9 mouse cellular contexts compared by ENCODE assay signal in the genomic region with DNA sequence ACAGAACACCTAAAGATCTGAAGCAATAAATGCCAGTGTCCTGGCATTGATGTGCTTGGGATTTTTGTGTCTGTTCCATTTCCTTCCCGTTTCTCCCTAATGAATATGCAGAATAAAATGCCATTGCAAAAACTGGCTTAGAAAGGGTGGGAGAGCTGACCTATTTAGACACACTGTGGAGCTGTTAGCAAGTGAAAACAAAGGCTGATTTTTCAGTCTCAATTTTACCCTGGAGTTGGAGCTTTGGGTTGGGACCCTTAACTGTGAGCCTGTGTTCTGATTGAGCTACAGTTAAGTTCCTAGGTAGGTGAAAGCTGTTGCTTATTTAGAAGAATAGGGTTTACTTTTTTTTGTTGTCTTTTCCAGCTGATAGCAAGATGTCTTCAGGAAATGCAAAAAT. TPM values are rescaled to one million over a fixed set of nuclear protein-coding genes. Genes with fewer than 3 reads are reported as not detected.
DNase-seq lines count a peak whose midpoint lies in the region; ATAC-seq and TF ChIP-seq lines count a peak whose summit lies in the region.
"Had no signal": no experiment of that assay in that cellular context is flagged by ENCODE, and none has a peak within 500 bp of the region (broad histone marks: within the 10 kb centered on the region; RNA-seq: fewer than 3 reads in every experiment).

No protein-coding gene starts in this region.

- no peak for TF ChIP-seq CTCF in bone marrow macrophage, adult 2 months (IDR thresholded peaks at IDR 0.05; ENCODE audit: low read depth, low read length)
- no peak for TF ChIP-seq CTCF in thymus, adult 2 months (IDR thresholded peaks at IDR 0.05; ENCODE audit: borderline replicate concordance, control insufficient read depth, extremely low read depth, insufficient read depth, low read length, poor library complexity)

- H3K36me3 ChIP-seq in heart, embryonic 15.5 days: peaks cover 38% of the 10 kb centered on the region
- peaks cover 12% of the 10 kb centered on the region; the same call in 1 of the 2 replicates for H3K36me3 ChIP-seq in hindbrain, embryonic 15.5 days
- H3K36me3 ChIP-seq in midbrain, embryonic 14.5 days (ENCODE audit: control insufficient read depth, insufficient read depth, low read length): peaks cover 6% of the 10 kb centered on the region; the same call in 1 of the 2 replicates
- H3K36me3 ChIP-seq in thymus, adult 2 months (ENCODE audit: control insufficient read depth, insufficient read depth, low read length): peaks cover 27% of the 10 kb centered on the region

- no peak for ATAC-seq in heart, embryonic 15.5 days (replicated peaks; ENCODE audit: insufficient number of reproducible peaks, insufficient read depth, low FRiP score, low read depth)
- no peak for ATAC-seq in hindbrain, embryonic 15.5 days (ENCODE audit: low FRiP score, low read depth)
- ATAC-seq in midbrain, embryonic 14.5 days (ENCODE audit: low FRiP score, low TSS enrichment): no peak

- 32% methylated on average over 1 of the region's 1 CpGs for WGBS in heart, embryonic 15.5 days
- 17% methylated on average over 1 of the region's 1 CpGs for WGBS in hindbrain, embryonic 15.5 days
- 10% methylated on average over 1 of the region's 1 CpGs for WGBS in midbrain, embryonic 14.5 days
- WGBS in thymus, adult 2 months: 45% methylated on average over 1 of the region's 1 CpGs

- DNase-seq in heart, postnatal 4 days: no peak
- no peak for DNase-seq in midbrain, embryonic 14.5 days
- DNase-seq in thymus, adult 2 months: no peak
- DNase-seq in right cerebral cortex, postnatal 36 days (ENCODE audit: low spot score in 2 of 2): no peak
- no peak for DNase-seq in spleen, adult 12 weeks (ENCODE audit: low spot score)
- DNase-seq: thymus, postnatal 36 days had no signal

- peaks cover 22% of the 10 kb centered on the region for H3K4me1 ChIP-seq in heart, embryonic 15.5 days (replicated peaks)
- peaks cover 37% of the 10 kb centered on the region for H3K4me1 ChIP-seq in bone marrow macrophage, adult 2 months (ENCODE audit: control insufficient read depth, insufficient read depth, low read length)
- peaks cover 21% of the 10 kb centered on the region for H3K4me1 ChIP-seq in hindbrain, embryonic 15.5 days (replicated peaks)
- H3K4me1 ChIP-seq in midbrain, embryonic 14.5 days (ENCODE audit: control insufficient read depth, insufficient read depth, low read length): peaks cover 18% of the 10 kb centered on the region
- H3K4me1 ChIP-seq in thymus, adult 2 months (replicated peaks; ENCODE audit: control insufficient read depth, insufficient read depth, low read length): 0 out of 2 replicates have a peak, but pooled peaks cover 3% of the 10 kb centered on the region

- peak overlapping the region; percentile 86 for H3K4me3 ChIP-seq in heart, embryonic 15.5 days
- peak overlapping the region; percentile 78 for H3K4me3 ChIP-seq in bone marrow macrophage, adult 2 months (ENCODE audit: insufficient read depth, low read length)
- peak overlapping the region; percentile 62 for H3K4me3 ChIP-seq in hindbrain, embryonic 15.5 days
- H3K4me3 ChIP-seq in midbrain, embryonic 14.5 days (replicated peaks; ENCODE audit: low read depth, low read length): peak overlapping the region; percentile 60; the same call in 1 of the 2 replicates
- H3K4me3 ChIP-seq in thymus, adult 2 months (ENCODE audit: control insufficient read depth, insufficient read depth, low read length): no peak overlapping the region

- no peak for TF ChIP-seq POLR2A in bone marrow macrophage, adult 2 months (IDR thresholded peaks at IDR 0.05; ENCODE audit: borderline replicate concordance, low read depth, low read length)
- TF ChIP-seq POLR2A in thymus, adult 2 months (IDR thresholded peaks at IDR 0.05; ENCODE audit: control insufficient read depth, extremely low read depth, insufficient read depth, low read length, poor library complexity): no peak

- H3K27ac ChIP-seq in heart, embryonic 15.5 days: no peak overlapping the region
- H3K27ac ChIP-seq in bone marrow macrophage, adult 2 months (ENCODE audit: insufficient read depth, low read depth, low read length): peak overlapping the region; percentile 82
- H3K27ac ChIP-seq in hindbrain, embryonic 15.5 days (replicated peaks): no peak overlapping the region
- H3K27ac ChIP-seq in midbrain, embryonic 14.5 days (replicated peaks; ENCODE audit: low read depth, low read length): no peak overlapping the region
- no peak overlapping the region for H3K27ac ChIP-seq in thymus, adult 2 months (ENCODE audit: control insufficient read depth, insufficient read depth, low read length)

- peak overlapping the region; percentile 90 for H3K9ac ChIP-seq in heart, embryonic 15.5 days
- H3K9ac ChIP-seq in hindbrain, embryonic 15.5 days: no peak overlapping the region
- H3K9ac ChIP-seq in midbrain, embryonic 14.5 days (replicated peaks; ENCODE audit: low read length): no peak overlapping the region

- H3K27me3 ChIP-seq in heart, embryonic 15.5 days: no peaks in the 10 kb centered on the region
- H3K27me3 ChIP-seq in hindbrain, embryonic 15.5 days: no peaks in the 10 kb centered on the region
- no peaks in the 10 kb centered on the region for H3K27me3 ChIP-seq in midbrain, embryonic 14.5 days (ENCODE audit: control insufficient read depth, insufficient read depth, low read length)
- H3K27me3 ChIP-seq in thymus, adult 2 months (ENCODE audit: control insufficient read depth, insufficient read depth, low read length): no peaks in the 10 kb centered on the region

- no peaks in the 10 kb centered on the region for H3K9me3 ChIP-seq in heart, embryonic 15.5 days (replicated peaks)
- H3K9me3 ChIP-seq in hindbrain, embryonic 15.5 days: no peaks in the 10 kb centered on the region
- H3K9me3 ChIP-seq in midbrain, embryonic 14.5 days (ENCODE audit: control insufficient read depth, low read length): no peaks in the 10 kb centered on the region

- peak overlapping the region; percentile 76 for H3K4me2 ChIP-seq in heart, embryonic 15.5 days
- peak overlapping the region; percentile 80 for H3K4me2 ChIP-seq in hindbrain, embryonic 15.5 days
- peak overlapping the region; percentile 73 for H3K4me2 ChIP-seq in midbrain, embryonic 14.5 days (ENCODE audit: low read length)

RNA-seq across cellular contexts. Expression of gene Prdx1, which starts 1.7 kb away (rescaled TPM):
- polyA plus RNA-seq in heart, embryonic 15.5 days (2015; fragmentation: Nextera tagmentation; extraction: Ambion mirVana): 850 and 967 TPM in 2 replicates
- 100 to 1,000 TPM; 393 to 438 TPM for total RNA-seq in heart, postnatal 4 days (2021)
- polyA plus RNA-seq in bone marrow macrophage, adult 2 months (2012; ENCODE audit: insufficient read depth, insufficient read length, missing spikeins): 2,298 and 2,420 TPM in 2 replicates
- 446 and 514 TPM in 2 replicates for polyA plus RNA-seq in hindbrain, embryonic 15.5 days (2015; fragmentation: Nextera tagmentation; extraction: Ambion mirVana)
- polyA plus RNA-seq in midbrain, embryonic 14.5 days (2014; fragmentation: Nextera tagmentation; extraction: Ambion mirVana): 378 and 430 TPM in 2 replicates
- polyA plus RNA-seq in thymus, adult 2 months (2012; rRNA removed): 61.8 and 99.5 TPM in 2 replicates

RNA-seq across cellular contexts. Expression of gene Mmachc, which starts 21.2 kb away (rescaled TPM):
- 33.9 and 34.1 TPM in 2 replicates for polyA plus RNA-seq in heart, embryonic 15.5 days (2015; fragmentation: Nextera tagmentation; extraction: Ambion mirVana)
- 10 to 100 TPM; 26.5 to 32.4 TPM for total RNA-seq in heart, postnatal 4 days (2021)
- 3.6 and 4.5 TPM in 2 replicates for polyA plus RNA-seq in bone marrow macrophage, adult 2 months (2012; ENCODE audit: insufficient read depth, insufficient read length, missing spikeins)
- polyA plus RNA-seq in hindbrain, embryonic 15.5 days (2015; fragmentation: Nextera tagmentation; extraction: Ambion mirVana): 23.0 and 23.2 TPM in 2 replicates
- 16.3 and 20.6 TPM in 2 replicates for polyA plus RNA-seq in midbrain, embryonic 14.5 days (2014; fragmentation: Nextera tagmentation; extraction: Ambion mirVana)
- 10.5 and 10.8 TPM in 2 replicates for polyA plus RNA-seq in thymus, adult 2 months (2012; rRNA removed)

RNA-seq across cellular contexts. Expression of gene Ccdc163, which starts 21.3 kb away (rescaled TPM):
- 13.2 and 18.0 TPM in 2 replicates for polyA plus RNA-seq in heart, embryonic 15.5 days (2015; fragmentation: Nextera tagmentation; extraction: Ambion mirVana)
- 10 to 100 TPM; 10.2 to 10.5 TPM for total RNA-seq in heart, postnatal 4 days (2021)
- polyA plus RNA-seq in bone marrow macrophage, adult 2 months (2012; ENCODE audit: insufficient read depth, insufficient read length, missing spikeins): 54.8 and 71.5 TPM in 2 replicates
- 12.6 and 13.6 TPM in 2 replicates for polyA plus RNA-seq in hindbrain, embryonic 15.5 days (2015; fragmentation: Nextera tagmentation; extraction: Ambion mirVana)
- polyA plus RNA-seq in midbrain, embryonic 14.5 days (2014; fragmentation: Nextera tagmentation; extraction: Ambion mirVana): 11.4 and 13.1 TPM in 2 replicates
- polyA plus RNA-seq in thymus, adult 2 months (2012; rRNA removed): 46.0 and 48.2 TPM in 2 replicates

RNA-seq across cellular contexts. Expression of gene Tesk2, which starts 33.7 kb away (rescaled TPM):
- 3.0 and 3.1 TPM in 2 replicates for polyA plus RNA-seq in heart, embryonic 15.5 days (2015; fragmentation: Nextera tagmentation; extraction: Ambion mirVana)
- total RNA-seq in heart, postnatal 4 days (2021): 1 to 10 TPM; 1.9 to 2.1 TPM
- polyA plus RNA-seq in bone marrow macrophage, adult 2 months (2012; ENCODE audit: insufficient read depth, insufficient read length, missing spikeins): 13.2 and 15.2 TPM in 2 replicates
- 2.6 and 3.3 TPM in 2 replicates for polyA plus RNA-seq in hindbrain, embryonic 15.5 days (2015; fragmentation: Nextera tagmentation; extraction: Ambion mirVana)
- polyA plus RNA-seq in midbrain, embryonic 14.5 days (2014; fragmentation: Nextera tagmentation; extraction: Ambion mirVana): 1.9 and 3.2 TPM in 2 replicates
- 4.4 and 5.0 TPM in 2 replicates for polyA plus RNA-seq in thymus, adult 2 months (2012; rRNA removed)

RNA-seq across cellular contexts. Expression of gene Akr1a1, which starts 35.6 kb away (rescaled TPM):
- polyA plus RNA-seq in heart, embryonic 15.5 days (2015; fragmentation: Nextera tagmentation; extraction: Ambion mirVana): 501 and 616 TPM in 2 replicates
- total RNA-seq in heart, postnatal 4 days (2021): 100 to 1,000 TPM; 438 to 466 TPM
- polyA plus RNA-seq in bone marrow macrophage, adult 2 months (2012; ENCODE audit: insufficient read depth, insufficient read length, missing spikeins): 1,749 and 1,754 TPM in 2 replicates
- 704 and 712 TPM in 2 replicates for polyA plus RNA-seq in hindbrain, embryonic 15.5 days (2015; fragmentation: Nextera tagmentation; extraction: Ambion mirVana)
- polyA plus RNA-seq in midbrain, embryonic 14.5 days (2014; fragmentation: Nextera tagmentation; extraction: Ambion mirVana): 638 and 660 TPM in 2 replicates
- polyA plus RNA-seq in thymus, adult 2 months (2012; rRNA removed): 490 and 565 TPM in 2 replicates
